Mouse (Mus musculus): ENCODE measurements around the gene Muc20.

The Muc20 gene

DNA sequence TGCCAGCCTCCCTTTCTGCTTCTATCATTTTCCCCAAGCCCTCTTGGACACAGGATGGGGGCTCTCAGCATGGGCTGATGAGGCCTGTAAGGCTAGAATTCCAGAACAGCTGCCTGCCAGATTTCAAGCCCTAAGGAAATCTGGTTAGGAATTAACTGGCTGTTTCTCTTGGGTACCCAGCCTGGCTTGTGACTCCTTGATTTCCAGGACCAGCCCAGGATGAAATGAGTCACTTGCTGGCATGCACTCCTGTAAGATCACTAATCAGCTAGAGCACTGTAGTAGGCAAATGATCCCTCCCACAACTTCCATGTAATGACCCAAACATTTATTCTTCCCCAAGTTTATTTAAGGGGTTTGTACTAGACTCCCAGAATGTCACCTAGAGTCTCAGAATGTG is 69.0 kb downstream of the Muc20 start:
- H3K27me3 ChIP-seq (ENCODE audit: insufficient read depth, low read length): no peaks in the 10 kb centered on the region
- 0 out of 2 replicates have a peak, but pooled peaks cover 3% of the 10 kb centered on the region for H3K9me3 ChIP-seq (ENCODE audit: low read length)
- H3K4me3 ChIP-seq (replicated peaks; ENCODE audit: low read length): no peak overlapping the region
- no peaks in the 10 kb centered on the region for H3K36me3 ChIP-seq (ENCODE audit: insufficient read depth, low read length)
- TF ChIP-seq POU5F1 (IDR thresholded peaks at IDR 0.05; ENCODE audit: borderline replicate concordance, low read length) (no peak), CTCF (conservative IDR thresholded peaks at IDR 0.05; ENCODE audit: low read length) (no peak), NANOG (IDR thresholded peaks at IDR 0.05; ENCODE audit: borderline replicate concordance, low read length) (no peak)
- H3K4me1 ChIP-seq (replicated peaks; ENCODE audit: low read depth, low read length): peaks cover 8% of the 10 kb centered on the region

Data from E14TG2a.4 (cell line).